Mouse (Mus musculus) heart, embryonic 15.5 days (tissue): ENCODE data around the gene Tent5c. TPM values are rescaled to one million over a fixed set of nuclear protein-coding genes. Genes with fewer than 3 reads are reported as not detected.

Experiments used
- ATAC-seq: fragments of 200-750 bp; cut with Nextera tagmentation; replicated peaks from 2 replicates; pipeline ENCODE4 v1.8.0; 2017; ENCODE audit warnings: low read depth, moderate TSS enrichment; ENCODE audit not compliant: insufficient number of reproducible peaks, insufficient read depth, low FRiP score
- H3K27ac ChIP-seq: fragments of 300-500 bp; sonication (generic); 2 replicates; pipeline ENCODE4 v1.5.1; 2015; ENCODE audit warnings: mild to moderate bottlenecking, inconsistent platforms
- H3K27me3 ChIP-seq: fragments of 300-500 bp; sonication (generic); 2 replicates; pipeline ENCODE4 v1.6.1; 2015; ENCODE audit warnings: inconsistent platforms
- H3K36me3 ChIP-seq: fragments of 300-500 bp; sonication (generic); 2 replicates; pipeline ENCODE4 v1.6.1; 2015; ENCODE audit warnings: mild to moderate bottlenecking, inconsistent platforms
- H3K4me1 ChIP-seq: fragments of 300-500 bp; sonication (generic); replicated peaks from 2 replicates; pipeline ENCODE4 v1.6.1; 2015; ENCODE audit warnings: inconsistent platforms
- H3K4me2 ChIP-seq: fragments of 300-500 bp; sonication (generic); 2 replicates; pipeline ENCODE4 v1.6.1; 2015; ENCODE audit warnings: inconsistent platforms, mild to moderate bottlenecking, moderate library complexity
- H3K4me3 ChIP-seq: fragments of 300-500 bp; sonication (generic); 2 replicates; pipeline ENCODE4 v1.5.1; 2015; ENCODE audit warnings: mild to moderate bottlenecking, inconsistent platforms
- H3K9ac ChIP-seq: fragments of 300-500 bp; sonication (generic); 2 replicates; pipeline ENCODE4 v1.6.1; 2015; ENCODE audit warnings: mild to moderate bottlenecking, inconsistent platforms
- H3K9me3 ChIP-seq: fragments of 300-500 bp; sonication (generic); replicated peaks from 2 replicates; pipeline ENCODE4 v1.6.1; 2016; ENCODE audit warnings: inconsistent platforms
- WGBS: fragments of 180-500 bp; shearing (Covaris S2); methylation state at CpG from one replicate; pipeline ENCODE4 v1.1.7; 2015; ENCODE audit warnings: mixed read lengths; 5-methylcytosine and 5-hydroxymethylcytosine counted together
- polyA plus RNA-seq: library from polyadenylated mRNA; unstranded; fragments of >200 nt; fragmentation: Nextera tagmentation; extraction: Ambion mirVana; gene quantifications from 2 replicates; pipeline ENCODE4 v1.2.1, GENCODE M21; 2015

Tent5c gene
- polyA plus RNA-seq, 1 experiment from 2014 or later, result 28.5 TPM

DNA sequence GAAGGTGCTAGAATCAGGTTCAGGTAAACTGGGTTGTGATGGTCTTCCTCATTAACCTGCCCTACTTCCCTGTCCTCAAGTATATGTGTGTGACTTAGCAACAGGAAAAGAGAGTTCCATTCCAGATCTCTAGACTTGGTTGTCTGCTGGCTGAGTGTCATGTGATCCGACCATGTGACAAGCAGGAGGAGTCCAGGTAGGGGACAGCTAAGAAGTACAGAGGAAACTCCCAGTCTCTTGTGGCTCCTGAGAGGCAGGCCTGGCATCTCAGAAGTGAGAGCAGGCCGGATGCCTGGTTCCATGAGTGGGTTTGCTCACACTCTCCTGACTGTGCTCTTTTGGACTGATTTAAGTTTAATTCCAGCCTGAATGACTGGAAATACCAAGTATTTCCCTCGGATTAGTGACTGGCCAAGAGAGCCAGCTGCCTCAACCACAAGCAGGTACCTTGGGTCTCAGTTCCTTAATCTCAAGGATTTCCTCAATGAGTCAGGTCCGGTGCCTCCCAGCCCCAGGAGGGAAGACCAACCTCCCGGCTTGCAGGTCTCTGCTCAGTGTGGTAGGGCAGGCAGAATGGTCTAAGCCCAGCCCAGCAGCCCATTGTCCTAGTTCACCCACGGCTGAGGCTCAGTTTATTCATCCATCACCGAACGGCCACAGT is 26.1 kb upstream of the Tent5c start:
- H3K27ac ChIP-seq, result no peak overlapping the region
- H3K9me3 ChIP-seq, result no peaks in the 10 kb centered on the region
- H3K4me3 ChIP-seq, result no peak overlapping the region
- no peak overlapping the region for H3K4me2 ChIP-seq
- ATAC-seq, result no peak
- H3K4me1 ChIP-seq, result no peaks in the 10 kb centered on the region
- H3K27me3 ChIP-seq, result no peaks in the 10 kb centered on the region
- no peaks in the 10 kb centered on the region for H3K36me3 ChIP-seq
- H3K9ac ChIP-seq, result no peak overlapping the region
- 73% methylated on average over 8 of the region's 8 CpGs for whole genome bisulfite sequencing

GRCm38 (mm10) chr3:100507174-100507573 is 18.1 kb upstream of the Tent5c start:
- no peak overlapping the region for H3K4me2 ChIP-seq
- 69% methylated on average over 4 of the region's 4 CpGs for WGBS
- H3K9me3 ChIP-seq, result no peaks in the 10 kb centered on the region
- H3K9ac ChIP-seq, result no peak overlapping the region
- no peak overlapping the region for H3K27ac ChIP-seq
- H3K4me3 ChIP-seq, result no peak overlapping the region
- no peak for ATAC-seq
- H3K36me3 ChIP-seq, result no peaks in the 10 kb centered on the region
- H3K27me3 ChIP-seq, result no peaks in the 10 kb centered on the region
- H3K4me1 ChIP-seq, result no peaks in the 10 kb centered on the region

DNA sequence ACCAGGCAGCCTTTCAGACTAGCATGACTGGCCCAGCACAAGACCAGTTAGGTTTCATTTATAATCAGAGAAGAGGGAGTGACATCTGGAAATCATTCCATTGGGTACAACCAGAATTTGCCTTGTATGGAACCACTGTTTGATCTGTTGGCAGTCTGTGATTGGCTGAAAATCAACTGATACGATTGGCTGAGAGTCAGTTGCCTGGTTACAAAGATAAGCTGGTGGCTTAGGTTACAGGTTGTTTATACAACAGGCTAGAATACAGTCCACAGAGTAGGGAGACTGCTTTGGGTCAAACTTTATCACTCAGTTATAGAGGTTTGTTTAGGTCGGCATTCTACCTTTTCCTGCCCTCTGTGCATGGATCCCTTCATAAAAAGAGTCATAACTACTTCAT is 17.6 kb upstream of the Tent5c start:
- Histone ChIP-seq H3K4me3 (no peak overlapping the region), H3K27ac (no peak overlapping the region), H3K9me3 (no peaks in the 10 kb centered on the region), H3K9ac (no peak overlapping the region), H3K27me3 (no peaks in the 10 kb centered on the region), H3K4me1 (no peaks in the 10 kb centered on the region), H3K4me2 (no peak overlapping the region), H3K36me3 (no peaks in the 10 kb centered on the region)
- no peak for ATAC-seq
- WGBS, result 51% methylated on average over 2 of the region's 2 CpGs

DNA sequence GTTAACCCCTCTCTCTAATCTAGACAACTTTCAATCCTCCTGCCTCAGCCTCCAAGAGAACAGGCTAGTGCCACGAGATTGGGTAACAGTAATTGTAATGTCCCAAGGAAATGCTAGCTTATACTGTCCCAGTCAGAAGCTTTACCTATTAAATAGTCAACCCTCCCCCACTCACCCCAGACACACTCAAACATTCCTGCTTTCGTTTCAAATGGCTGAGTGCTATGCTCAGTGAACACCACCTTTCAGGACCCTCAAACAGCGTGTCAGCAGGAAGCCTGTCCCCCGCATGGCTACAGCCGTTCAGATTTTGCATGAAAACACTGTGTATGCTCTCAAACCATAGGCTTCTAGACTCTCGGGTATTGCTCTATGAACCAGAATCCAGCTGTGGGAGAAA is 14.8 kb upstream of the Tent5c start:
- 72% methylated on average over 6 of the region's 6 CpGs for WGBS
- H3K27ac ChIP-seq, result no peak overlapping the region
- no peak overlapping the region for H3K4me3 ChIP-seq
- H3K9ac ChIP-seq, result no peak overlapping the region
- H3K4me2 ChIP-seq, result no peak overlapping the region
- no peak for ATAC-seq
- no peaks in the 10 kb centered on the region for H3K36me3 ChIP-seq
- no peaks in the 10 kb centered on the region for H3K4me1 ChIP-seq
- no peaks in the 10 kb centered on the region for H3K9me3 ChIP-seq
- no peaks in the 10 kb centered on the region for H3K27me3 ChIP-seq

DNA sequence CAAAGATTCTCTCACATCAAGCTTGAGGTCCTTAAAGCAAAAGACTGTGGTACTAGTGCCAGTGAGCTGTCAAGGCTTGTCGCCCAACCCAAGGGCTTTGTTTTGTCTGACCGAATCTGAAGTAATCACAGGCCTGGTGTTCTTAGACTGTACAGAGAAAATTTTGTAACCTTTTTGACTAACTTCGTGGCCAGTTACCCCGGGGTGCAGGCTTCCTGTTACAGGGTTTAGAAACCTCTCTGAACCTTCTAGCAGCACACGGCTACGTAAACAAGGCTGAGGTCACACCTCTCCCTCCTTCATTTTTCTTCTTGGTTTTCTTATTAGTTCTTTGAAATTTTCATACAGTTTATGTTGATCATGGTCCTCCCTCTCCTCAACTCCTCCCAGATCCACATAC is 13.4 kb upstream of the Tent5c start:
- Histone ChIP-seq H3K4me3 (no peak overlapping the region), H3K9ac (no peak overlapping the region), H3K36me3 (no peaks in the 10 kb centered on the region), H3K27me3 (no peaks in the 10 kb centered on the region), H3K4me2 (no peak overlapping the region), H3K27ac (no peak overlapping the region), H3K9me3 (no peaks in the 10 kb centered on the region), H3K4me1 (no peaks in the 10 kb centered on the region)
- no peak for ATAC-seq
- 79% methylated on average over 6 of the region's 6 CpGs for WGBS

GRCm38 (mm10) chr3:100501899-100502298 is 12.8 kb upstream of the Tent5c start:
- no peak for ATAC-seq
- no peak overlapping the region for H3K4me3 ChIP-seq
- no peak overlapping the region for H3K4me2 ChIP-seq
- H3K9ac ChIP-seq, result no peak overlapping the region
- H3K36me3 ChIP-seq, result no peaks in the 10 kb centered on the region
- H3K4me1 ChIP-seq, result no peaks in the 10 kb centered on the region
- no peak overlapping the region for H3K27ac ChIP-seq
- H3K9me3 ChIP-seq, result no peaks in the 10 kb centered on the region
- H3K27me3 ChIP-seq, result no peaks in the 10 kb centered on the region

GRCm38 (mm10) chr3:100496081-100496480 is 7.0 kb upstream of the Tent5c start:
- 64% methylated on average over 3 of the region's 3 CpGs for WGBS

GRCm38 (mm10) chr3:100495456-100495855 is 6.3 kb upstream of the Tent5c start:
- Histone ChIP-seq H3K4me1 (no peaks in the 10 kb centered on the region), H3K27ac (no peak overlapping the region), H3K4me2 (no peak overlapping the region), H3K9me3 (no peaks in the 10 kb centered on the region), H3K27me3 (no peaks in the 10 kb centered on the region), H3K4me3 (no peak overlapping the region), H3K36me3 (no peaks in the 10 kb centered on the region), H3K9ac (no peak overlapping the region)
- ATAC-seq, result no peak
- WGBS, result 78% methylated on average over 16 of the region's 16 CpGs

More at GRCm38 (mm10) chr3:100496081-100496480, 7.0 kb upstream of the Tent5c start:
- Histone ChIP-seq H3K4me2 (no peak overlapping the region), H3K9me3 (no peaks in the 10 kb centered on the region), H3K36me3 (no peaks in the 10 kb centered on the region), H3K27ac (no peak overlapping the region), H3K9ac (no peak overlapping the region), H3K4me1 (no peaks in the 10 kb centered on the region), H3K27me3 (no peaks in the 10 kb centered on the region), H3K4me3 (no peak overlapping the region)
- no peak for ATAC-seq

- no peak overlapping the region for H3K4me3 ChIP-seq
- ATAC-seq, result no peak
Observed at GRCm38 (mm10) chr3:100494912-100495311, 5.8 kb upstream of the Tent5c start.

DNA sequence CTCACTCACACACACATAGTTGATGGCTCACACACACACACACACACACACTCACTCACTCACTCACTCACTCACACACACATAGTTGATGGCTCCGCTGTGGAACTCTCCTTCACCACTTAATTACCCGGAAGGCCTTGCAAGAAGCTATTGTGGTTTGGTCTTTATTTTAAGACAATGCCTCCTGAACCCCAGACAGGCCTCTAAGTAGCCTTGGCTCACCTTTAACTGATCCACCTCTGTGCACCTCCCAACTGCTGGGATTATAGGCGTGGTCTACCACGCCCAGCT is 831 bp upstream of the Tent5c start:
- Histone ChIP-seq H3K4me3 (peak overlapping the region; percentile 71), H3K4me2 (peak overlapping the region; percentile 98), H3K27ac (no peak overlapping the region), H3K27me3 (peaks cover 33% of the 10 kb centered on the region), H3K36me3 (no peaks in the 10 kb centered on the region), H3K9ac (no peak overlapping the region), H3K9me3 (no peaks in the 10 kb centered on the region), H3K4me1 (peaks cover 10% of the 10 kb centered on the region)
- WGBS, result 18% methylated on average over 4 of the region's 4 CpGs
- no peak for ATAC-seq

More at GRCm38 (mm10) chr3:100494912-100495311, 5.8 kb upstream of the Tent5c start:
- H3K36me3 ChIP-seq, result no peaks in the 10 kb centered on the region
- 83% methylated on average over 5 of the region's 5 CpGs for WGBS
- H3K9ac ChIP-seq, result no peak overlapping the region
- H3K9me3 ChIP-seq, result no peaks in the 10 kb centered on the region
- no peak overlapping the region for H3K4me2 ChIP-seq
- H3K27ac ChIP-seq, result no peak overlapping the region
- H3K27me3 ChIP-seq, result no peaks in the 10 kb centered on the region
- H3K4me1 ChIP-seq, result peaks cover 5% of the 10 kb centered on the region; the same call in 1 of the 2 replicates

DNA sequence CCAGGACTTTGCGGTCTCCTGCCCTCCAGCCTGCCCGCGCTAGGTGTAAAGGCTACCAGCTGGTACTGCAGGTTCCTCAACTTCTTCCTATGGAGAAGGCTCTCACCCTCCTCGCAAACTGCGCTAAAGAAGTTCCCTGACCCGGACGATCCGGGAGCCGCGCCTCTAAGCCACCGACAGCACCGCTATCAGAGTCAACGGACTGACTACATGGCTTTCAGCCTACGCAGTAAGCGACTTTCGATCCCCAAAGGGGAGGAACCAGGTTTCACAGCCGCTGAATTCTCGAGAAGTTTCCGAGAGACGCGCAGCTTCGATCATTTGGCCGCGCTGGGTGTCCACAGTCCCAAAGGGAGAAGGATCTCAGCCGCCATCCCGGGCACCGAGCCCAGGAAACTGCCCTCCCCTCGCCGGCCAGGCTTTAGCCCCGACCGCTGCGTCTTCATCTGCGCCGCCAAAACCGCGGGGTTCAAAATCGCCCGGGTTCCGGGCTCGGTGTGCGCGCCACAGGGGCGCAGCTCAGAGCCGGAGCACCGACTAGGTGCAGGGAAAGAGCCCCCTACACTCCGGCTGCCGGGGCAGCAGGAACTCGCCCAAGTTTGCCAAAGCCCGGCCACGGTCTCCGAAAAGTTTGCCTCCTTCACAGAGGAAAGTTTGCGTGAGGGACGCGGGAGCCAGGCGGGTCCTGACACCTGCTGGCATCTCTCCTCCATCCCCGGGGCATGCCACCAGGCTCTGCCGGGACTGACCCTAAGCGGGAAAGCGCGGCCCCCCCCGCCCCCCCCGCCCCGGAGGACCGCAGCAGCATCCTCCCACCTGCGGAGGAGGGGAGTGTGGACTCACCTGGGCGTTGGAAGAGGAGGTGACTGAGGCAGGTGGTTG is 632 bp downstream of the Tent5c start:
- Histone ChIP-seq H3K9ac (peak overlapping the region; percentile 61), H3K4me3 (peak overlapping the region; percentile 71), H3K27ac (no peak overlapping the region), H3K27me3 (peaks cover 33% of the 10 kb centered on the region), H3K36me3 (no peaks in the 10 kb centered on the region), H3K9me3 (no peaks in the 10 kb centered on the region), H3K4me1 (peaks cover 10% of the 10 kb centered on the region), H3K4me2 (peak overlapping the region; percentile 98)
- ATAC-seq, result peak; percentile 34
- under 1% methylated on average over 66 of the region's 66 CpGs for WGBS

- Histone ChIP-seq H3K4me2 (peak overlapping the region; percentile 12; the same call in 1 of the 2 replicates), H3K9ac (no peak overlapping the region), H3K36me3 (no peaks in the 10 kb centered on the region), H3K27me3 (peaks cover 33% of the 10 kb centered on the region), H3K4me3 (peak overlapping the region; percentile 71; the same call in 1 of the 2 replicates), H3K9me3 (no peaks in the 10 kb centered on the region), H3K27ac (no peak overlapping the region), H3K4me1 (peaks cover 10% of the 10 kb centered on the region)
- no peak for ATAC-seq
- WGBS, result 80% methylated on average over 2 of the region's 2 CpGs
Observed at GRCm38 (mm10) chr3:100487046-100487445, 2.1 kb downstream of the Tent5c start.
